Mouse (Mus musculus) layer of hippocampus, postnatal 36 days (tissue): ENCODE measurements at regions not wholly inside any gene's neighbourhood (a gene's known extent, or its start where the extent isn't known, plus 50 kb on each side); places are given as distances from the start of the nearest gene placed in this dataset.
"Not testable (repeated sequence)": the region's sequence is repeated elsewhere in the genome, so short reads cannot be mapped to it uniquely, and the experiment has no call there.

ENCODE experiments used
- DNase-seq, 2 experiments: peaks; one replicate each; pipeline ENCODE4 v3.0.0; 2022

DNA sequence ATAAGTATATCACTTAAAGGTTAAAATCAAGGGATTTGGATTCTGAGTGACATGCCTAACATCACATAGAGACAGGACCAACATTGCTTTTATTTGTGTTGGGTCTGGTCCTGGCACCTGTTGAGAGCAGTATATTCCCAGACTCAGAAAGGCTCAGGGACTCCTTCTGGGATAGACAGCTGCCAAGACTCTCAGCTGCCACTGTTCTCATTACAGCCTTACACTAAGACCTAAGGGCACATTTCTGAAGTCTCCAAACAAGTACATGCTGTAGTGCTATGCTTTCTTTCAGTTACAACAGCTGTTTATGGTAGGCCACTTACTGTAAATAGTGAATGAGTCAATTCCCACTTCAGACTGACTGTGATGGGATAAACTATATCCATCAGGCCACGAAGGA lies 77.7 kb upstream of the Fam13a start:
- no peak for DNase-seq

DNA sequence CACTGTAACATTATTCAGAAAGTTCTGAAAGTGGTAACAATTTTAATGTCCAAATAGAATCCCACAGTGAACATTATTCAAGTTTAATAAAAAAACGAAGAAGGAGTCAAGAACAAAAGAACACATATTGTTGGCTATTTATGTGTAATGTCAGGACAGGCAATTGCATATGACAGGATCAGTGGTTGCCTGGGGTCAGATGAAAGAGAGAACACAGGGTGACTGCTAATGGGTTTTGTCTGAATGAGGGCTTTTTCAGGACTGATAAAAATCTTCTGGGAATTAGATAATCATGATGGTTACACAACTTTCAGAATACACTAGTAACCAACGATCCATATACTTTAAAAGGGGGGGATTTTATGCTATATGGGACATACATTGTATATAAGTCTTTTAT lies 79.6 kb upstream of the Fam13a start:
- DNase-seq: no peak

DNA sequence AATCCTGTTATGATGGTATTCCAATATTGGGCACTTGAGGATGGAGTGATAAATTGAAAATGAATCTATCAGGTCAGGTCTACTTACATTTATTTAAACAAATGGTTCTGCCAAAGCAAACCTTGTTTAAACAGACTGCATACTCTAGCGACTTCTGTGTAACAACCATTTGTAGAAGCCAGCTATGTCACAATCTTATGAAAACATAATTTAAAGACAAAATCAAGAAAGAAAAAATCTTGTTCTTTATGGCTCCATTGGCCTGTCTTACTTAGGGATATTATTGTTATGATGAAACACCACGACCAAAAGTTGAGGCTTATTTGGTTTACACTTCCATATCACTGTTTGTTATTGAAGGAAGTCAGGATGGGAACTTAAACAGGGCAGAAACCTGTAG lies 80.1 kb upstream of the Fam13a start:
- no peak for DNase-seq

DNA sequence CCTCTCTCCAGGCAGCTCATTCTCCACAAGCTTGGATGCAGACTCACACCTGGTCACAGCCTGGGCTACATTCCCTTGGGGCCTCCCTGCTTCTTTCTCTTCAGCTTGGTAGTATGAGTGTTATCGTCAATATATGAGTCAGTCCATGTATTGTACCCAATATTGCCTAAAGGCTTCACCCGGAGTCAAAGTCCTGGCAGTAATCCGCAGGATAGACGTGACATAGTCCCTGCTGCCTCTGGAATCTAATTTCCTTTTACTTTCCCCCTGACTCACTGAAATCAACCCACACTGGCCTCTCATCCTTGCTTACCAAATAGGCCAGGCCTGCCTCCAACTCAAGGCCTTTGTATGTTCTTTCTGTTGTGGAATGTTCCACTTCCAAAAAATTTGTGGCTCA lies 83.8 kb upstream of the Fam13a start:
- DNase-seq: no peak

DNA sequence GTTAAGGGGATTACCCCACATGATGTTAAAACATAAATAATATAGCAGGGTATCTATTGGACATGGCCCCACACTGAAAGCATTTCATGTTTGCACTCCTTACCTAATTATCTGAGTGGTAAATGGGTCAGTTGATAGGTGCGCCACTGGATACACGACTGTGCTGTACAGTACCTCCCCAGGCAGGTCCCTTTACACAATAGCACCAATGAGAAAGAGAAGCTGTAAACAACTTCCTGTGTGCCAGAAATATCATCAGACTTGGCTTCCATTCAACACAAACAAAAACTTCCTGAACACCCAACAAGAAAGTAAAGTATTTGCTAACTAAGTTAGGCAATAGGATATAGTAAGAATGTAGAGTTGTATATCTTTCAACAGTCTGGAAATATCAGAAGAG lies 76.3 kb upstream of the Tigd2 start:
- no peak for DNase-seq

DNA sequence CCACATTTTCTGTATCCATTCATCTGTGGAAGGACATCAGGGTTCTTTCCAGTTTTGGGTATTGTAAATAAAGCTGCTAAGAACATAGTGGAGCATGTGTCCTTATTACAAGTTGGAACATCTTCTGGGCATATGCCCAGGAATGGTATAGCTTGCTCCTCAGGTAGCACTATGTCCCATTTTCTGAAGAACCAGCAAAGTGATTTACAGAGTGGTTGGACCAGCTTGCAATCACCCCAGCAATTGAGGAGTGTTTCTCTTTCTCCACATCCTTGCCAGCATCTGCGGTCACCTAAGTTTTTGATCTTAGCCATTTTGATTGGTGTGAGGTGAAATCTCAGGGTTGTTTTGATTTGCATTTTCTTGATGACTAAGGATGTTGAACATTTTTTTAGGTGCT lies 74.9 kb upstream of the Tigd2 start:
- DNase-seq: not testable (repeated sequence)

DNA sequence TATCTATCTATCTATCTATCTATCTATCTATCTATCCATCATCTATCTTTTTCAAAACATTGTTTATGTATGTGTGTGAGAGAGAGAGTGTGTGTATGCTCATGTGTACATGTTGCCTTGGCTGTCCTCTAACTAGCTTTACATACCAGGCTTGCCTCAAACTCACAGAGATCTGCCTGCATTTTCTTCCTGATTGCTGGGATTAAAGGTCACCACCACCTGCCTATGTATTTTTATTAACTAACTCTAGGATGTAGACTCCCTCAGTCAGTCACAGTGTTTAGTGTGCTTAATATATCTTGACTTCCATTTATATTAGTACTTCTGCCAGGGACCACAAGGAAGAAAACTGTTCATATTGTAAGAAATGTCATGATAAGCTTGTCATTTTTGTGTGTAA lies 69.0 kb upstream of the Tigd2 start:
- DNase-seq: no peak

DNA sequence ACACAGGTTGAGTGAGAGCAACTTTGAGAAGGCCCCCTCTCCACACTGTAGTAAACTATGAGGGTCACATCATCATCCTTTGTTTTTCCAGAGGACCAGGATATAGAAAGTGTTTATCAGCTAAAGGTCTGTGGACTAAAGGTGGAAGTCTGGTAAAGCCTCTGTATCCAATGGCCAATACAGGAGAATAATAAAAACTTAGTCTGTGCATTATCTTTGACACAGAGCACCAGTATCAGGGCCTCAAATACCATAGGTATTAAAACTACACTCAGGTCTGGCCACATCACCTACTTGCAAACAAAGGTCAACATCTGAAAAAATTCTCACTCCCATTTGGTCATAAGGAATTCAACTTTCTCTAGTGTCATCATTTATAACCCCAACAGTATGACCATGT lies 66.6 kb upstream of the Tigd2 start:
- DNase-seq: no peak

DNA sequence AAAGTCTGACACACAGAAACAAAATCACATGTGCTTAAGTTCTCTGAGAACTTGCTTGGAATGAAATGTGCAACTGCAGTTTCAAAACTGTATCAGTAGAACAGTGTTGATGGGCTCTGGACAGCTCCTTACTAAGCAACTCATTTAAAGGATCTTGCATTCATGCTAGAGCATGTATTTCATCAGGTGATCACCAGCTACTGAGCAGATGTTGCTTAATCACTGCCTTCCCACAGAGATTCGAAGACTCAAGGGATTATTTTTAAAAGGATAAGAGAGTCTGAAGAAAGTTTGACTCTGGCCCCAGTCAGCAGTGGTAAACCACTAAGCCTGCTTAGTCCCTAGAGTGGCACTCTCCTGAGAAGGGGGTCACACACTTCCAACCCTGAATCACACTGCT lies 61.2 kb upstream of the Tigd2 start:
- DNase-seq: no peak

DNA sequence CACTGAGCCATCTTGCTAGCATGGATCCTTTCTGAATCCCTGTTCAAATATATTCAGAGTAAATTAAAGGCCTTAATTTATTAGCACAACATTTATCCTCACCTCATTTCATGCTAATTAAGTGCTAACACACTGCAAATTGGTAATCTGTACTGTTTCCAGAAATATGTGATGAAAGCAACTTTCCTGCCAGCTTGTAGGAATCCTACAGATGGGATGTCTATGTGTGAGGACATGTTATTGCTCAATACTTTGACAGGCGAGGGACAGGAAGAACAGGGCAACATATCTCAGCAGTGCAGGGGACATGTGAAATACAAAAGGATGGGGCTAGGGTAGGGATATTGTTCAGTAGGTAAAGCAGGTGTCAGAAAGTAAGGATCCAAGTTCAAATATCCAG lies 53.0 kb upstream of the Tigd2 start:
- DNase-seq: peak; percentile 3 to 14
